Mouse (Mus musculus) cerebellum, adult 11-12 months (tissue): ENCODE results near the gene Pes1.
"Not testable (repeated sequence)": the region's sequence is repeated elsewhere in the genome, so short reads cannot be mapped to it uniquely, and the experiment has no call there.

Experiments
- DNase-seq: peaks from one replicate; pipeline ENCODE4 v3.0.0; 2022

Gene Pes1

DNA sequence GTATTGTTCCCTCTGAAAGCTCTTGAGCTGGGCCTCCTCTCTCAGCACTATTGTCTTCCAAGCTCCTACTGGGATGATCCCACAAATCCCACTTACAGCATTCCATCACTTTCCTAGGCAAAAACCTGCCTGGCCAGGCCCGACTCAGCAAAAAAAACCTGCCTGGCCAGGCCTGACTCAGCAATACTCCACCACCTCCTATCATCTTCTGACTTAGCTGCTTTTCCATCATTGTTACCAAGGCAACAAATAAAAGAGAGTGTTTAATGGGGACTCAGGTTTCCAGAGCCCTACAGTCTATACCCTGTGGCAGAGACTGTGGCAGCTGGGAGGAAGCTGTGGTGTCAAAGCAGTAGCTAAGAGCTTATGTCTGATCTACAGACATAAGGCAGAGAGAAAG is 48.8 kb downstream of the Pes1 start:
- DNase-seq = no peak

- not testable (repeated sequence) for DNase-seq
These were observed 52.0 kb downstream of the Pes1 start for GRCm38 (mm10) chr11:4015796-4016195.

DNA sequence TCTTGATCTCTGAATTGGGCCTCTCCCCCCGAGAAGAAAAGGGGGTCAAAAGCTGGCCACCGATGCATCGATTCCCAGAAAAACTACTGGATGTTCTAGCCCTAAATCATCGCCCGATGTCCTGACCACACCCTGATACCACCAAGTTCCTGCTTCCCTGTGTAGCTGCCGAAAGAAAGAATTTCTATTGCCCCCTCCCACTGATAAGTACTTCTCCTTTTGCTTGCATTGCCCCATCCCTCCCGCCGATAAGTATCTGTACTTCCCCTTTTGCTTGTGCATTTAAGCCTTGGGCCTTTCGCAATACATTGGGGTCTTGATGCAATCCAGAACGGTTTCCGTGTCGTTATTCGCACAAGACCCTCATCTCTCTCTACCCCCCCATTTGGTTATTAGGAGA is 58.3 kb downstream of the Pes1 start:
- not testable (repeated sequence) for DNase-seq

- no peak for DNase-seq
These were observed 59.5 kb downstream of the Pes1 start for GRCm38 (mm10) chr11:4023321-4023720.

DNA sequence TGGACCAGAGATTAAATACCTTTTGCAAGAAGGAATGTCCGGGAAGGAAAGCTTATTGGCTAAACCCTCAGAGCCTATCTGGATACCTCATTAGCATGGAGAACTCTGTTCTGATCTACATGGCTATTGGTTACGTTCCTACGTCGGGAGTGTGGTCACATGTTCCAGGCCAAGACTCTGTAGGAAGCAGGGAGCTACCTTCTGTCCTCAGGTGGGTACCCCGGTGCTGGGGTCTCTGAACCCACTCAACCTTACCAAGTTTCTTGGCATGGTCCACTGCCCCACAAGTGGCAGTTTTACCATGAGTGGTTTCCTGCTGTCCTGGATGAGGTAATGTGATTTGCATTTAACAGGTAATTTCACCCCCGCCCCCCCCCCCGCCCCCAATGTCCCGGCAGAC is 63.3 kb downstream of the Pes1 start:
- no peak for DNase-seq

DNA sequence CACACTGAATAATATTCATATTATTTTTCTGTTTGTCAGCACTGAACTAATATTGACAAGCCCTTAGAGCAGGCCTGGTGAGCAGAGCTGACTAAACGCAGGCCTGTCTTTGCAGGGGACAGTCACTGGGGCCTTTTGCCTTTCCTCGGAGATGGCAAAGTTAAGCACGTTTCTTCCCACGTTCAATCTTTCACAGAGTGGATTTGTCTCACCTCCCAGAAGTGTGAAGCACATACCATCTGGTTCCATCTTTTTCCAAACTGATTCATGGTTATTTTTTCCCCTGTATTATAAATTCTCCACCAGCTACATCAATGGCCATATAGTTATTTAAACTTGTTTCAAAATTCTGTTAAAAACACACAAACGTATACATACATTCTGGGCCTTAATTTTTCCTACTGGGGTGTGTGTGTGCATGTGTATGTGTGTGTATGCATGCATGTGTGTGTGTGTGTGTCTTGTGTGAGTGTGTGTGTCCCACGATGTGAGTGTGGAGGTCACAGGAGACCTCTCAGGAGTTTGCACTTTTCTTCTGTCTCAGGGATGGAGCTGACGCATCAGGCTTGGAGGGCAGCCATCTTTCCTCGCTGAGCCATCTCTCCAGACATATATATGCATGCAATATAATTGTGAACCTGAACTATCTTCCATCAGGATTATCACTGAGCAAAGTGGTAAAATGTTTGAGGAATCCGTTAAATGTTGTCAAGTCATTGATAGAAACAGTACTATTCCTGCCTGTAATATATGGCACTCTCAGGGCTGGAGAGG is 64.0 kb downstream of the Pes1 start:
- DNase-seq = no peak

DNA sequence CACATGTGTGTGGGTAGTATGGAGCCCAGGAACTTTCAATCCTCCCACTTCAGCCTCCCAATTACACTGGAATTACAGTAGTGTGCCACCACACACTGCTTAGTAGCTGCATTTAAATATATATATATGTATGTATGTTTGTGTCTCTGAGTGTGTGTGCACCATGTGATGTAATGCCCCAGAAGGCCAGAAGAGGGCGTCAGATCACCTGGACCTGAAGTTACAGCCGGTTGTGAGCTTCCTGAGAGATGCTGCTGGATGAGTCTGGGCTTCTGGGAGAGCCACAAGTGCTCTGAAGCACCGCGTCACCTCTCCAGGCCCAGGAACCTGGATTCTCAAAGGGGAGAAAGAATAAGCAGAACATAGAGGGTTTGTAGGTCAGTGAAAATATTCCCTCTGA is 65.6 kb downstream of the Pes1 start:
- DNase-seq = no peak
